Mouse (Mus musculus) lung, postnatal 0 days (tissue): ENCODE data around the gene Gm15056. TPM values are rescaled to one million over a fixed set of nuclear protein-coding genes. Genes with fewer than 3 reads are reported as not detected.

ENCODE experiments used
- ATAC-seq: fragments of 200-750 bp; cut with Nextera tagmentation; 2 replicates; pipeline ENCODE4 v1.8.0; 2017; ENCODE audit warnings: moderate library complexity
- DNase-seq: peaks from one replicate; pipeline ENCODE4 v3.0.0-alpha.2; 2016; ENCODE audit warnings: low spot score
- H3K27ac ChIP-seq: fragments of 300-500 bp; sonication (generic); 2 replicates; pipeline ENCODE4 v1.5.1; 2014; ENCODE audit warnings: antibody characterized with exemption, mild to moderate bottlenecking, low read length, mixed read lengths
- H3K27me3 ChIP-seq: fragments of 300-500 bp; sonication (generic); replicated peaks from 2 replicates; pipeline ENCODE4 v1.6.1; 2014; ENCODE audit warnings: low read length, mixed read lengths; ENCODE audit not compliant: insufficient read depth
- H3K36me3 ChIP-seq: fragments of 300-500 bp; sonication (generic); 2 replicates; pipeline ENCODE4 v1.6.1; 2014; ENCODE audit warnings: low read length, mixed read lengths; ENCODE audit not compliant: insufficient read depth
- H3K4me1 ChIP-seq: fragments of 300-500 bp; sonication (generic); 2 replicates; pipeline ENCODE4 v1.6.1; 2014; ENCODE audit warnings: antibody characterized with exemption, low read depth, low read length, mixed read lengths; ENCODE audit not compliant: insufficient read depth
- H3K4me2 ChIP-seq: fragments of 300-500 bp; sonication (generic); replicated peaks from 2 replicates; pipeline ENCODE4 v1.6.1; 2014; ENCODE audit warnings: low read depth, mild to moderate bottlenecking, low read length, moderate library complexity, mixed read lengths
- H3K4me3 ChIP-seq: fragments of 300-500 bp; sonication (generic); 2 replicates; pipeline ENCODE4 v1.5.1; 2014; ENCODE audit warnings: low read depth, low read length
- H3K9ac ChIP-seq: fragments of 300-500 bp; sonication (generic); replicated peaks from 2 replicates; pipeline ENCODE4 v1.6.1; 2014; ENCODE audit warnings: low read depth, mild to moderate bottlenecking
- H3K9me3 ChIP-seq: fragments of 300-500 bp; sonication (generic); 2 replicates; pipeline ENCODE4 v1.6.1; 2016; ENCODE audit warnings: low read length, mixed read lengths
- CTCF ChIP-seq: IDR thresholded peaks from 2 replicates; pipeline ENCODE4 v1.5.1; 2016; ENCODE audit warnings: antibody characterized with exemption, mild to moderate bottlenecking
- EP300 ChIP-seq: IDR thresholded peaks from 2 replicates; pipeline ENCODE4 v1.6.1; 2016; ENCODE audit warnings: antibody characterized with exemption, mild to moderate bottlenecking, control low read depth
- WGBS: fragments of 180-500 bp; shearing (Covaris S2); extraction: QIAGEN DNeasy Blood & Tissue Kit; methylation state at CpG from one replicate; pipeline ENCODE4 v1.1.7; 2014; 5-methylcytosine and 5-hydroxymethylcytosine counted together
- polyA plus RNA-seq: library from polyadenylated mRNA; unstranded; fragments of >200 nt; fragmentation: Nextera tagmentation; extraction: Ambion mirVana; gene quantifications from 2 replicates; pipeline ENCODE4 v1.2.1, GENCODE M21; 2015

Gene Gm15056
- polyA plus RNA-seq, result not detected in 2 replicates

GRCm38 (mm10) chr8:20902527-20902926, at the start of gene Gm15056:
Gene Gm15056 (minus strand): TSS chr8:20902627.
- no peak within 1 kb of the TSS for H3K9ac ChIP-seq
- no peaks in the 10 kb centered on the region for H3K27me3 ChIP-seq
- no peaks in the 10 kb centered on the region for H3K9me3 ChIP-seq
- no peak for DNase-seq
- ATAC-seq, result no peak
- WGBS, result 37% methylated on average over 2 of the region's 2 CpGs
- TF ChIP-seq EP300, result no peak
- TF ChIP-seq CTCF, result no peak
- H3K4me3 ChIP-seq, result no peak within 1 kb of the TSS
- no peaks in the 10 kb centered on the region for H3K4me1 ChIP-seq
- H3K36me3 ChIP-seq, result no peaks in the 10 kb centered on the region
- no peak within 1 kb of the TSS for H3K4me2 ChIP-seq
- H3K27ac ChIP-seq, result no peak within 1 kb of the TSS

- Histone ChIP-seq H3K4me2 (no peak within 1 kb of the TSS), H3K9me3 (no peaks in the 10 kb centered on the region), H3K27ac (no peak within 1 kb of the TSS), H3K27me3 (no peaks in the 10 kb centered on the region), H3K4me1 (no peaks in the 10 kb centered on the region), H3K9ac (no peak within 1 kb of the TSS), H3K36me3 (no peaks in the 10 kb centered on the region), H3K4me3 (no peak within 1 kb of the TSS)
- WGBS, result 60% methylated on average over 3 of the region's 3 CpGs
- DNase-seq (no peak), ATAC-seq (no peak)
- TF ChIP-seq EP300 (no peak), CTCF (no peak)
Measured at GRCm38 (mm10) chr8:20944610-20945009, 42.2 kb upstream of the Gm15056 start, which contains the start of gene AY761185. Gene AY761185 (minus strand): TSS chr8:20944710.

GRCm38 (mm10) chr8:20921971-20922370, 19.5 kb upstream of the Gm15056 start, which contains the start of gene Gm6040:
Gene Gm6040 (minus strand): TSS chr8:20922071.
- WGBS, result 67% methylated on average over 3 of the region's 3 CpGs
- no peak within 1 kb of the TSS for H3K27ac ChIP-seq
- no peaks in the 10 kb centered on the region for H3K27me3 ChIP-seq
- H3K4me1 ChIP-seq, result no peaks in the 10 kb centered on the region
- H3K4me3 ChIP-seq, result no peak within 1 kb of the TSS
- no peaks in the 10 kb centered on the region for H3K36me3 ChIP-seq
- H3K9ac ChIP-seq, result no peak within 1 kb of the TSS
- ATAC-seq (no peak), DNase-seq (no peak)
- TF ChIP-seq CTCF (no peak), EP300 (no peak)
- no peak within 1 kb of the TSS for H3K4me2 ChIP-seq
- H3K9me3 ChIP-seq, result no peaks in the 10 kb centered on the region

GRCm38 (mm10) chr8:20912288-20912687, 9.9 kb upstream of the Gm15056 start:
- H3K9me3 ChIP-seq, result no peaks in the 10 kb centered on the region

GRCm38 (mm10) chr8:20908256-20908655, 5.8 kb upstream of the Gm15056 start:
- TF ChIP-seq EP300 (no peak), CTCF (no peak)
- Histone ChIP-seq H3K36me3 (no peaks in the 10 kb centered on the region), H3K9me3 (no peaks in the 10 kb centered on the region), H3K4me3 (no peak overlapping the region), H3K4me1 (no peaks in the 10 kb centered on the region), H3K9ac (no peak overlapping the region), H3K27ac (no peak overlapping the region), H3K27me3 (no peaks in the 10 kb centered on the region), H3K4me2 (no peak overlapping the region)
- DNase-seq, result no peak
- ATAC-seq, result no peak
- 45% methylated on average over 2 of the region's 2 CpGs for WGBS

More at GRCm38 (mm10) chr8:20912288-20912687, 9.9 kb upstream of the Gm15056 start:
- Histone ChIP-seq H3K27ac (no peak overlapping the region), H3K4me3 (no peak overlapping the region), H3K4me2 (no peak overlapping the region), H3K36me3 (no peaks in the 10 kb centered on the region), H3K27me3 (no peaks in the 10 kb centered on the region), H3K4me1 (no peaks in the 10 kb centered on the region), H3K9ac (no peak overlapping the region)
- DNase-seq, result no peak
- ATAC-seq, result no peak
- 78% methylated on average over 1 of the region's 1 CpGs for WGBS
- TF ChIP-seq CTCF, result no peak
- TF ChIP-seq EP300, result no peak

- Histone ChIP-seq H3K9me3 (no peaks in the 10 kb centered on the region), H3K36me3 (no peaks in the 10 kb centered on the region), H3K4me1 (no peaks in the 10 kb centered on the region), H3K4me2 (no peak overlapping the region), H3K4me3 (no peak overlapping the region), H3K9ac (no peak overlapping the region), H3K27ac (no peak overlapping the region), H3K27me3 (no peaks in the 10 kb centered on the region)
- DNase-seq (no peak), ATAC-seq (no peak)
- WGBS, result 89% methylated on average over 2 of the region's 2 CpGs
- TF ChIP-seq CTCF (no peak), EP300 (no peak)
Measured at GRCm38 (mm10) chr8:20907119-20907518, 4.7 kb upstream of the Gm15056 start.

GRCm38 (mm10) chr8:20892369-20892768, 10.1 kb downstream of the Gm15056 start, which contains the start of gene Defb33:
Gene Defb33 (plus strand): TSS chr8:20892669.
- Histone ChIP-seq H3K27me3 (no peaks in the 10 kb centered on the region), H3K4me3 (no peak within 1 kb of the TSS), H3K36me3 (no peaks in the 10 kb centered on the region), H3K4me1 (no peaks in the 10 kb centered on the region), H3K9me3 (no peaks in the 10 kb centered on the region), H3K9ac (no peak within 1 kb of the TSS), H3K4me2 (no peak within 1 kb of the TSS), H3K27ac (no peak within 1 kb of the TSS)
- TF ChIP-seq CTCF (no peak), EP300 (no peak)
- WGBS, result 62% methylated on average over 2 of the region's 2 CpGs
- DNase-seq, result no peak
- no peak for ATAC-seq
